Mouse (Mus musculus) spleen, adult 2 months (tissue): ENCODE data around the gene Trmu.

Experiments
- CTCF ChIP-seq: fragments of 200-500 bp; IDR thresholded peaks from 2 replicates; pipeline ENCODE4 v1.5.1; 2011; ENCODE audit warnings: mild to moderate bottlenecking, inconsistent platforms; ENCODE audit not compliant: insufficient read depth, insufficient read length, insufficient replicate concordance; ENCODE audit errors: extremely low read depth
- POLR2A ChIP-seq: fragments of 200-500 bp; IDR thresholded peaks from 2 replicates; pipeline ENCODE4 v1.6.1; 2011; ENCODE audit warnings: low read depth, low read length, inconsistent platforms

- TF ChIP-seq POLR2A = no peak
- TF ChIP-seq CTCF = peak; percentile 12; the same call in 1 of the 2 replicates
These were observed 24.7 kb downstream of the Trmu start for GRCm38 (mm10) chr15:85903826-85904225.
